Mouse (Mus musculus) brain, embryonic 14.5 days (tissue): ENCODE measurements at regions not wholly inside any gene's neighbourhood (a gene's known extent, or its start where the extent isn't known, plus 50 kb on each side); places are given as distances from the start of the nearest gene placed in this dataset.

Experiments
- DNase-seq: peaks from one replicate; pipeline ENCODE4 v3.0.0-alpha.2; 2011; ENCODE audit warnings: low read depth
- CTCF ChIP-seq: fragments of 200-500 bp; IDR thresholded peaks from 2 replicates; pipeline ENCODE4 v1.5.1; 2012; ENCODE audit warnings: inconsistent platforms, mild to moderate bottlenecking, moderate library complexity, borderline replicate concordance; ENCODE audit not compliant: insufficient read depth, insufficient read length; ENCODE audit errors: extremely low read depth
- POLR2A ChIP-seq: fragments of 200-500 bp; IDR thresholded peaks from 2 replicates; pipeline ENCODE4 v1.6.1; 2012; ENCODE audit warnings: mild to moderate bottlenecking, inconsistent platforms, borderline replicate concordance; ENCODE audit not compliant: poor library complexity, insufficient read depth, insufficient read length, severe bottlenecking; ENCODE audit errors: extremely low read depth

GRCm38 (mm10) chr10:119035863-119036262 is 165.9 kb upstream of the Dyrk2 start:
- TF ChIP-seq POLR2A: no peak
- TF ChIP-seq CTCF: no peak
- DNase-seq: no peak

DNA sequence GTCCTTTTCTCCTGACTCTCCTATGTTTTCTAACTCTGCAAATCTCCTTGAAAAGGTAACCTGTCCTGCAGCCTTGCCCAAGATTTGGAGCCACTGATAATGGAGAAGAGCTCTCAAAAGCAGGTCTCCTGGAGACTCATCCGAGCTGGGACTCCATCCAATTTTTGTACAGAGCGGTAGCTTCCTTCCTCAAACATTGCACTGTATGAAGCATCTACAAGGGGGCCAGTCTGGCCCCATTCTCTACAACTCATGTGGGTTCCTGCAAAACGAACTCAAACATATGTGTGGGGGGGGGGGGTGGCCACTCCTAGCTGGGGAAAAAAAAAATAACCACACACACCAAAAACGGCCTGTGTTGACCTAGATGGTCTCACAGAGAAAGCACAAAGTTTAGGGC is 164.4 kb upstream of the Dyrk2 start:
- no peak for DNase-seq
- TF ChIP-seq POLR2A (no peak), CTCF (no peak)

DNA sequence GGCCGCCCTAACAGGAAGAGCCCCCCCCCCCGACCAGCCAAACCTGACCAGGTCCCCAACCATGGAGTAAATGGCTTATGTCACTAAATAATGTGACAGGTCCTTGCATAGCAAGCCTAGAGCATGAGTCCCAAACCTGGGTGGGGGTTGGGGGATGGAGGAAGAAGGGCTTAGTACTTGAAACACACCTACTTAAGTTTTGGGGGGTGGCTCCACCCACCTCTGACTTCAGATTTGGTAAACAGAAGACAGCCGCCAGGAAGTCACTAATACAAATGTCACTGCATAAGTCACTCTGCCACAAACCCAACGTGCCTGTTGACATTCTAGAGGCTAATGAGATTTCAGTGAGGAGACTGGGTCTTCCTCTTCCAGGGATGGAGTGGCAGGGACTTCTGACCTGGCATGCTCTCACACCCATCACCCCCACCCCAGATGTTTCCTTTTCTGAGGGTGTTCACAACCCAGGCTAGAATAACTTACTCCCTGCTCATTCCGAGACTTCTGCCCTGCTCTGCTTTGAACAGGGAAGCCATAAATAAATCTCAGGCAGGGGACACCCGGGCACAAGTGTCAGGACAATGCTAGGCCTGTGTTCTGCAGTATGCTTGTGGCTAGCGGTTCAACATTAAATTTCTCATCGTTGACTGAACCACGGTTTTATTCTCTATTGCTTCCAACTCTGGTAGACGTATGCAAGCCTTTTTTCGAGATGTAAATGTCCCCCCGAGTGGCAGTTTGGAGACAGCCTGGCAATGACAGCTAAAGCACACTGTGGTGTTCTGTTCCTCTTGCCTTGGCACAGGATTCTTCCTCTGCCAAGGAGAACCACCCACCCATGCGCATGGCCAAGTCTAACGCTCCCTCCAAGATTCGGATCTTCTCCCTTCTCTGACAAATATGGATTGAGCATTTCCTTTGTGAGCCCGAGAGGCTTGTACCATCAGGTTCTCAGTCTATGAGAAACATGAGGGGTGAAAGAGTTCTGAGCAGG is 161.6 kb upstream of the Dyrk2 start:
- TF ChIP-seq POLR2A (no peak), CTCF (no peak)
- no peak for DNase-seq

DNA sequence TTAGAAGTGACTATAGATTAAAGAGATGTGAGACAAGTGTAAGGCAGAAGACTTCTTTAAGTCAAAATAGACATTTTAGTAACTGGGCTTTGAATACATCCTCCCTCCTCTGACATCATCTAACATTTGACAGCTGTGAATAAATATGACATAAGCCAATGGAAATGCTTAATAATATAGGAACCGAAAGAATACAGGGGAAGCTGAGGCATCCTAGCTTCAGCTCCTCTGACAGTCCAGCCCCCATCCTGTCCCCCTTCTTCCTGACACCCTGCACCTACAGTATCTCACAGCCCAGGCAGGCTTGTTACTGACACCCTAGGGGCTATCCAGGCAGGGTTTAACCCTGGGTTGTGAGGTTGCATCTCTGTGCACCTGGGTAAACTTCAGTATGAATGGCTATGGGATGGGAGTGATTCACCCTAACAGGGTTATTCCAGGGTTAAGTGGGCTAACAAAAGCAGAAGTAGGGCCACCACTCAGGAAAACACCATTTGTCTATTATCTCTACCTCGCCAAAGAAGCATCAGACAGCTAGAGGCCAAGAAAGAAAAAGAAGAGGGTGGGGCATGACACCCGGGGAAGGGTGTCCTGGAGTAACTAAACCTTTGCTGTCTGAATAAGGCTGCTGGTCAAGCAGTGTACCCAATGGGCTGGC is 158.6 kb upstream of the Dyrk2 start:
- DNase-seq: no peak
- no peak for TF ChIP-seq POLR2A
- TF ChIP-seq CTCF: no peak

- TF ChIP-seq POLR2A (no peak), CTCF (no peak)
- no peak for DNase-seq
These were observed 157.4 kb upstream of the Dyrk2 start for GRCm38 (mm10) chr10:119027241-119027901.

DNA sequence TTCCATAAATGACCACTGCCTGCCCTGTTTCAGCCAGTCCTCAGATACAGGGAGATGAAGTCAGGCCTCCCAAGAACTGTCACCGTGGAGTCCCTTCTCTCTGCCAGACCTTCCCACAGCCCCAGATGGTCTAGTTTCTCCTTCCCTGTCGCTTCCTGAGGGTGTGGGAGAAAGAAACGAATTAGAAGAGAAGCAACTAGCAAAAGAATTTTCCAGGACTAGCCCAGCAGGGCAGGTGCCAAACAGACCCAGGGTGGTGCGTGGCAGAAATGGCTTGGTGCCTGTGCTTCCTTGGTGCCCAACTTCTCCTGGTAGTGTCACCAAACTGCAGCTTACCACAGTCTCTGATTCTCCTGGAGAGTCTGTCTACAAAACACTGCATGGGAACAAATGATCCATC is 156.3 kb upstream of the Dyrk2 start:
- no peak for TF ChIP-seq POLR2A
- no peak for TF ChIP-seq CTCF
- no peak for DNase-seq

- no peak for DNase-seq
- TF ChIP-seq CTCF (no peak), POLR2A (no peak)
These were observed 154.4 kb upstream of the Dyrk2 start for GRCm38 (mm10) chr10:119024425-119024824.

- DNase-seq: no peak
- TF ChIP-seq POLR2A: no peak
- no peak for TF ChIP-seq CTCF
These were observed 149.1 kb upstream of the Dyrk2 start for GRCm38 (mm10) chr10:119019082-119019481.

- no peak for TF ChIP-seq POLR2A
- no peak for TF ChIP-seq CTCF
- DNase-seq: no peak
These were observed 148.5 kb upstream of the Dyrk2 start for GRCm38 (mm10) chr10:119018490-119018889.

DNA sequence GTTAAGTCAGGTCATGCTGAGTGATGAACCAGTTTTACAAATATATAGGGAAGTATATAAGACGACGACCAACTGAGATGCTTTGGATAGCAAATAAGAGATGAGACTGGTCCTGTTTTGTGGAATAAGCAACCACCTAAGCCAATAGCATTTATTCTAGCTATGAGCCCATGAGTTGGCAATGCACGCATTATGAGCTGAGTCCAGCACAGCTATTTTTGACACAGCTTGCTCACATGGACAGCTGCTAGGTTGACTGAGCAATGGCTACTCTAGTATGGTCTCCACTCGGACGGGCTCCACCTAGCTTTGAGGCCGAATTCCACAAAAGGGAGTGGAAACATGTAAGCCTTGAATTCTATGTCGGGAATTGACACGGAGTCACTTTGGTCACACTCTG is 146.1 kb upstream of the Dyrk2 start:
- no peak for DNase-seq
- TF ChIP-seq POLR2A: no peak
- no peak for TF ChIP-seq CTCF

DNA sequence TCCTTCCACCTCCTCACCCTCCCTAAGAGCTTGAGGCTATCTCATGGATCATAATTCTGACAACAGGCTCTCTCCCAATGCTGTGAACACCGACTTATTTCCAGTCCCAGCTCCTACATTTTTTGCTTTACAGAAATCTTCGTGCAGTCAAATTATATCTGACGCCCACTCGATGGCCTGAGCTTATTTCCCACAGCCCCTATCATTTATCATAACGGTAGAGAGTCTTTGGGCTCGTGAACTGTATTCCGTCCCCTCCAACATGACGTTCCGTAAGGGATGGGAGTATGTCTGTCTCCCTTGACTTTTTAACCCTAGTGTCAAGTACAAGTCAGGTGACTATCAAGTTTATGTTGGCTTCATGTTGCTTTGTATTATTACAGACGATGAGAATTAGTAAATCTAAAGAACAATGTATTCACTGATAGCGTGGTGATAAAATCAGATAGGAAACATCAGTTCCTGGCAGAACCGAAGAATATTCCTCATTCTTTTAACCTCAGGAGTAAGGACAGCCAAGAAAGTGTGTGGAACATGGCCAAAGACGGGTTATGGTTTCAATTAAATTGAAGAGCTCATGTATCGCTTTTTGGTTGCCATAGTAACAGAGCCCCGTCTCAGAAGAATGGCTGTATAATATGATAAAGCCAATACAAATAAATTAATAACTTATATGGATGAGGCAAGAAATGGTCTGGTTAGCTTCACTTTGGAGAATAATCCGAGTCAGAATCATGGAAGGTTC is 145.5 kb upstream of the Dyrk2 start:
- no peak for TF ChIP-seq CTCF
- no peak for TF ChIP-seq POLR2A
- DNase-seq: peak; percentile 63

- no peak for TF ChIP-seq CTCF
- TF ChIP-seq POLR2A: no peak
These were observed 144.7 kb upstream of the Dyrk2 start for GRCm38 (mm10) chr10:119014731-119015130.

More at GRCm38 (mm10) chr10:119014731-119015130, 144.7 kb upstream of the Dyrk2 start:
- no peak for DNase-seq
